Mouse (Mus musculus) liver, embryonic 11.5 days (tissue): ENCODE measurements at regions not wholly inside any gene's neighbourhood (a gene's known extent, or its start where the extent isn't known, plus 50 kb on each side); places are given as distances from the start of the nearest gene placed in this dataset.

ENCODE experiments used
- ATAC-seq: fragments of 200-750 bp; cut with Nextera tagmentation; replicated peaks from 2 replicates; pipeline ENCODE4 v1.8.0; 2017; ENCODE audit warnings: moderate number of reproducible peaks, mild to moderate bottlenecking, moderate TSS enrichment, moderate library complexity; ENCODE audit not compliant: low FRiP score
- DNase-seq: peaks from one replicate; pipeline ENCODE4 v3.0.0-alpha.2; 2017; ENCODE audit warnings: low spot score
- H3K27ac ChIP-seq: fragments of 300-500 bp; sonication (generic); 2 replicates; pipeline ENCODE4 v1.5.1; 2014; ENCODE audit warnings: mild to moderate bottlenecking, low read depth, low read length, control low read depth
- H3K27me3 ChIP-seq: fragments of 300-500 bp; sonication (generic); replicated peaks from 2 replicates; pipeline ENCODE4 v1.6.1; 2014; ENCODE audit warnings: low read length, mixed read lengths; ENCODE audit not compliant: control insufficient read depth, insufficient read depth
- H3K36me3 ChIP-seq: fragments of 300-500 bp; sonication (generic); 2 replicates; pipeline ENCODE4 v1.6.1; 2014; ENCODE audit warnings: mild to moderate bottlenecking, low read length, moderate library complexity, mixed read lengths; ENCODE audit not compliant: control insufficient read depth, insufficient read depth
- H3K4me1 ChIP-seq: fragments of 300-500 bp; sonication (generic); replicated peaks from 2 replicates; pipeline ENCODE4 v1.6.1; 2014; ENCODE audit warnings: low read length, mixed read lengths; ENCODE audit not compliant: control insufficient read depth, insufficient read depth
- H3K4me2 ChIP-seq: fragments of 300-500 bp; sonication (generic); 2 replicates; pipeline ENCODE4 v1.6.1; 2014; ENCODE audit warnings: mild to moderate bottlenecking, control low read depth, moderate library complexity
- H3K4me3 ChIP-seq: fragments of 300-500 bp; sonication (generic); 2 replicates; pipeline ENCODE4 v1.5.1; 2014; ENCODE audit warnings: low read depth, low read length, control low read depth
- H3K9ac ChIP-seq: fragments of 300-500 bp; sonication (generic); 2 replicates; pipeline ENCODE4 v1.6.1; 2014; ENCODE audit warnings: low read depth, low read length, control low read depth
- H3K9me3 ChIP-seq: fragments of 300-500 bp; sonication (generic); 2 replicates; pipeline ENCODE4 v1.6.1; 2016; ENCODE audit warnings: low read length, inconsistent platforms, mixed read lengths; ENCODE audit not compliant: control insufficient read depth
- WGBS: fragments of 180-500 bp; shearing (Covaris S2); extraction: QIAGEN DNeasy Blood & Tissue Kit; methylation state at CpG from one replicate; pipeline ENCODE4 v1.1.7; 2014; 5-methylcytosine and 5-hydroxymethylcytosine counted together

DNA sequence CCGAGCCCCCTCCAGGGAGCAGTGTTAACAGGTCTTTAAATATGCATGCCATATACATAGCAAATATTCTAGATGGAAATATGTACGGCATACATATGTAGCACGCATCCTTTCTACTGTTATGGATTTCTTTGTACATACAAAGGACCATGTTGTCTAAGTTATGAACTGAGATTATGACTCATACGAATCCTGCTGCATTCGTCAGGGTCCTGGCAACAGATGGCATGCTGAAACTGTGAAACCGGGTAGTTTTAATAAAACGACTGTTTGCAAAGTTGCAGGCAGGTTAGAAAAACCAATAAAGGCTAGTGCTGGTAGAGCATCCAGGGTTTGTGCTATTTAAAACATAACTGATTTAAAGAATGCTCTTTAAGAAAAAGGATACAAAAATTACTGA lies 88.8 kb upstream of the Tlk1 start:
- no peak overlapping the region for H3K9ac ChIP-seq
- H3K36me3 ChIP-seq = no peaks in the 10 kb centered on the region
- no peak overlapping the region for H3K4me2 ChIP-seq
- H3K27me3 ChIP-seq = no peaks in the 10 kb centered on the region
- DNase-seq = no peak
- H3K9me3 ChIP-seq = no peaks in the 10 kb centered on the region
- 87% methylated on average over 7 of the region's 7 CpGs for WGBS
- peaks cover 3% of the 10 kb centered on the region; the same call in 1 of the 2 replicates for H3K4me1 ChIP-seq
- H3K27ac ChIP-seq = no peak overlapping the region
- ATAC-seq = no peak
- no peak overlapping the region for H3K4me3 ChIP-seq

DNA sequence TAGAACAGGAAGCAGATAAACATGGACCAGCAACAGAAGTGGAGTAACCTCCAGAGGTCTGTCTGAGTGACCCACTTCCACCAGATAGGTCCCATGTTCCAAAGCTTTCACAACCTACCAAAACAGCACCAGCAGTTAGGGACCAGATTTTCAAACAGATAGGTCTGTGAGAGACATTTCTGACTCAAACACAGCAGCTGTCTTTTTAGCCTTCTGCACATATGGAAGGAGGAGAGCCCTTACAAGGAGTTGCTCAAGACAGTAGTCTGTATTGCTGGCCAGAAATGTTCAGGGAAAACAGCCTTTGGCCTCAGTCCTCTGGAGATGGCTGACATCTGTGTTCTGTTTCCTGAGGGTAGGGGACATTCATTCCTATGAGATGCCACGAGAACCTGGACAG lies 83.9 kb upstream of the Tlk1 start:
- H3K4me3 ChIP-seq = no peak overlapping the region
- WGBS = 70% methylated on average over 1 of the region's 1 CpGs
- DNase-seq (no peak), ATAC-seq (no peak)
- H3K27ac ChIP-seq = no peak overlapping the region
- H3K36me3 ChIP-seq = no peaks in the 10 kb centered on the region
- no peaks in the 10 kb centered on the region; the same call in 1 of the 2 replicates for H3K4me1 ChIP-seq
- H3K9ac ChIP-seq = no peak overlapping the region
- H3K9me3 ChIP-seq = no peaks in the 10 kb centered on the region
- no peaks in the 10 kb centered on the region; the same call in 1 of the 2 replicates for H3K27me3 ChIP-seq
- no peak overlapping the region for H3K4me2 ChIP-seq

DNA sequence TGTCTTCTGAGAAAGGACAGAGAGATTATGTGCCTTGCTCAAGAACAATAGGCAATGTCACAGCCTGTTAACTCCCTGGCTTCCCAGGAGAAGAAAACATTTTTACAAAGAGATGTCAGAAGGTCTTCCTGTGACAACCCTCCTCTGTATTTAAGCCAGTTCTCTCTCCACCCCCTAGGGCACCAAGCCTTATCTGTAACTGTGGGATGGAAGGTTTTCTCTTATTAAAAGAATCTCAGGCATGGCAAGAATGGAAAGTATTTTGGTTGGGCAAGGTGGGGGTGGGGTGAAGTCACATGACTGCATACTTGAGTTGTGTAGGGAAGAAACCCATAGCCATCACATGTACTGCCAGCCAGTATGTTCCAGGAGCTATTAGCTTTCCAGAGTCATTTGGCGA lies 83.1 kb upstream of the Tlk1 start:
- Histone ChIP-seq H3K36me3 (no peaks in the 10 kb centered on the region), H3K27ac (no peak overlapping the region), H3K9ac (no peak overlapping the region), H3K4me1 (no peaks in the 10 kb centered on the region; the same call in 1 of the 2 replicates), H3K4me2 (no peak overlapping the region), H3K4me3 (no peak overlapping the region), H3K27me3 (no peaks in the 10 kb centered on the region; the same call in 1 of the 2 replicates), H3K9me3 (no peaks in the 10 kb centered on the region)
- WGBS = 97% methylated on average over 1 of the region's 1 CpGs
- ATAC-seq = no peak
- DNase-seq = no peak

DNA sequence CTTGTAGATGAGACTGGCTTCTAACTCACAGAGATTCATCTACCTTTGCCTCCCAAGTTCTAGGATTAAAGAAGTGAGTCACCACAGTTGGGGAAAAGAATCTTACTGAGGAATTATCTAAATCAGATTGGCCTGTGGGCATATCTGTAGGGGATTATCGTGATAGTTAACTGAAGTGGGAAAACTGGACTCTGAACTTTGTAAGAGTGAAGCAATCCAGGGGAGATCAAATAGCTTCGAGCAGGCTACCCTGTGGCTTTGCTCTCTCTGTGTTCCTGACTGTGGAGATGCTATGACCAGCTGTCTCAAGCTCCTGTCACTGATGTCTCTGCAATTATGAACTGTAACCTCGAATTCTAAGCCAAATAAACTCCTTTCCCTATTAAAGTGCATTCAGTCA lies 80.7 kb upstream of the Tlk1 start:
- Histone ChIP-seq H3K27ac (no peak overlapping the region), H3K4me1 (peaks cover 2% of the 10 kb centered on the region; the same call in 1 of the 2 replicates), H3K9ac (no peak overlapping the region), H3K4me3 (no peak overlapping the region), H3K9me3 (no peaks in the 10 kb centered on the region), H3K27me3 (no peaks in the 10 kb centered on the region; the same call in 1 of the 2 replicates), H3K36me3 (no peaks in the 10 kb centered on the region), H3K4me2 (no peak overlapping the region)
- DNase-seq = no peak
- WGBS = 49% methylated on average over 3 of the region's 3 CpGs
- ATAC-seq = no peak

DNA sequence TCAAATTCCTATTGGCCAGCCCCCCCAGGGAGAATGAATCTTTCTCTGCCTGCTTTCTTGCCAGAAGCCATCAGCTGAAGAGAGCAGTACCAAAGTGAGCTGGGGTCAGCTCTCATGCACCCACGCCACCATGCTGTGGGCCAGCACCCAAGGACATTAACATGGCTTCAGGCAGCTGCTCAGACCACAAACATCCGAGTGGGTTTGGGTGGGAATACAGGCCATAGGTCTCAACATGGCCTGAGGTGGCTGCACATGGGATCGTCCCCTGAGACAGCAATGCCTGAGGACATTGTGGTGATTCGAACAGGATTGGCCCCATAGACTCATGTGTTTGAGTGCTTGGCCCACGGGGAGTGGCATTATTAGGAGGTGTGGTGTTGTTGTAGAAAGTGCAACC lies 78.9 kb upstream of the Tlk1 start:
- no peak overlapping the region for H3K27ac ChIP-seq
- no peak overlapping the region for H3K4me3 ChIP-seq
- H3K9ac ChIP-seq = no peak overlapping the region
- H3K4me2 ChIP-seq = no peak overlapping the region
- peaks cover 2% of the 10 kb centered on the region; the same call in 1 of the 2 replicates for H3K4me1 ChIP-seq
- WGBS = 82% methylated on average over 5 of the region's 5 CpGs
- ATAC-seq = no peak
- H3K9me3 ChIP-seq = no peaks in the 10 kb centered on the region
- DNase-seq = no peak
- no peaks in the 10 kb centered on the region; the same call in 1 of the 2 replicates for H3K27me3 ChIP-seq
- H3K36me3 ChIP-seq = no peaks in the 10 kb centered on the region

DNA sequence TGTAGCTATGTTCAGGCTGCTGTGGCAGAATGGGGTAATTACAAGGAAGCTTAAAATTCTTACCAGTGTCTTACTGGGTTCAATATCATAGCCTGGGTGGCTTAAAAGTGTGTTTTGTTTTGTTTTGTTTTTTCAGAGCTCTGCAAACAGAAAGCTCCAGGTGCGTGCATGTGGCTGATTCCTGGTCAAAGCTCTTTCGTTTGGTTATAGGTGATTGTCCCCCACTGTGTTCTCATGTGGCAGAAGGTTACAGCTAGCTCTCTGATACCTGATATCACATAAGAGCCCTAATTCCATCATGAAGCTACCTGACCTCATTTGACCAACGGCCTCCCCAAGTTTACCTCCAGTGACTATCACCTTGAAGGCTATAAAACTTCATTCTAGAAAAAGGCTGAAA lies 76.7 kb upstream of the Tlk1 start:
- H3K36me3 ChIP-seq = no peaks in the 10 kb centered on the region
- H3K4me1 ChIP-seq = 0 out of 2 replicates have a peak, but pooled peaks cover 2% of the 10 kb centered on the region
- H3K27me3 ChIP-seq = no peaks in the 10 kb centered on the region; the same call in 1 of the 2 replicates
- DNase-seq = no peak
- no peak overlapping the region for H3K4me2 ChIP-seq
- ATAC-seq = no peak
- H3K9me3 ChIP-seq = no peaks in the 10 kb centered on the region
- 75% methylated on average over 3 of the region's 3 CpGs for WGBS
- no peak overlapping the region for H3K4me3 ChIP-seq
- no peak overlapping the region for H3K9ac ChIP-seq
- no peak overlapping the region for H3K27ac ChIP-seq

DNA sequence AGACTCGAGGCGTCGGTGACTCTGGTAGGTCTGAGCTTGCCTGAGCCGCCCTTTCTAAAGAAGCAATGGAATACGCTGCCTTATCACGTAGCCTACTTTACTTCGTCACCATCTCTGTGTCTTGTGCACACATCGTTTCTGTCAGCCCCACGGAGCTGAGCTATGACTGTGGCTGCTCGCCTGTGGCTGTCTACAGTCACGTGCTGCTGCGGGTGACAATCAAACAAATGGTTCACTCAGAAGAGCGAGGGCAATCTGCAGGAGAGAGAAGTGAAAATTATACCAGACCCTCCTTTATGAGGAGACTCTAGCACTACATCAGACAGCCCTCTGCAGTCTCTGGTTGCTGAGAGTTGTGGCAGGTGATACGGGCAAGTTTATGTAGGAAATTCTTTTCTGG lies 76.0 kb upstream of the Tlk1 start:
- Histone ChIP-seq H3K36me3 (no peaks in the 10 kb centered on the region), H3K4me1 (0 out of 2 replicates have a peak, but pooled peaks cover 2% of the 10 kb centered on the region), H3K27ac (no peak overlapping the region), H3K4me2 (peak overlapping the region; percentile 29; the same call in 1 of the 2 replicates), H3K27me3 (no peaks in the 10 kb centered on the region; the same call in 1 of the 2 replicates), H3K9ac (no peak overlapping the region), H3K4me3 (no peak overlapping the region), H3K9me3 (no peaks in the 10 kb centered on the region)
- no peak for DNase-seq
- no peak for ATAC-seq
- 59% methylated on average over 14 of the region's 14 CpGs for WGBS

DNA sequence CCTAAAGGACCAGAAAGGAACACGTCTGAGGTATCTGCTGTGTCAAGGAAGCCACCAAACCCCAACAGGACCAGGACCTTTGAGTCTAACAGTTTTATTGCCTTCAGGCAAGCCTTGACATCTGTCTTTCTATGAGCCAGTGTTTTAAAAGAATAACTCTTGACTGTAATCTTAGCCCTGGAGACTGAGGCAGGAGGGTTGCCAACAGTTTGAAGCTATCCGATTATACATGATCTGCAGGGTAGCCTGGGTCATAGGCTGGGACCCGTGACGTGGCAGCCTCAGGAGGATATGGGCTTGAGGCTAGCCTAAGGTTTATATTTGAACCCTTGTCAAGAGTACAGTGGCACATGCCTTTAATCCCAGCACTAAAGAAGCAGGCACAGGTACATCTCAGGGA lies 73.5 kb upstream of the Tlk1 start:
- H3K4me3 ChIP-seq = no peak overlapping the region
- no peak overlapping the region for H3K9ac ChIP-seq
- no peaks in the 10 kb centered on the region for H3K36me3 ChIP-seq
- H3K4me1 ChIP-seq = 0 out of 2 replicates have a peak, but pooled peaks cover 2% of the 10 kb centered on the region
- ATAC-seq (no peak), DNase-seq (no peak)
- H3K4me2 ChIP-seq = no peak overlapping the region
- WGBS = 89% methylated on average over 4 of the region's 4 CpGs
- H3K27ac ChIP-seq = no peak overlapping the region
- no peaks in the 10 kb centered on the region for H3K9me3 ChIP-seq
- H3K27me3 ChIP-seq = no peaks in the 10 kb centered on the region

DNA sequence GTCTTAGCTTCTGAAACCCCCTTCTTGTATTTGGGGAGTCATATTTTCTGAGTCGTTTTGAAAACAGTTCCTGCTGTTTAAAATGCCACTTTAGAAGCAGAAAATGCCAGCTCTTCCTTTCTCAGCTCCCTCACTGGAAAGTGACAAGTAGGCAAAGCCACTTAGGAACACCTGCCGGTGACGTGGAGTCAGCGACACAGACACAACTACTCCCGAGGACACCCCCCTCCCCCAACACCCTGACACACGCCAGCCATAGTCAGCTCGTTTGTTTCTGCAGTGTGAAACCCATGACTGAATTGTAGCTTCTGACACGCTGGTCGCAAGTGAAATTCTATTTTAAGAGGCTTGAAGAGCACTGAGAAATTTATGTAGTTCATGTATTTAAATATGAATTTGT lies 72.9 kb upstream of the Tlk1 start:
- H3K4me3 ChIP-seq = no peak overlapping the region
- 0 out of 2 replicates have a peak, but pooled peaks cover 2% of the 10 kb centered on the region for H3K4me1 ChIP-seq
- no peak for DNase-seq
- no peak overlapping the region for H3K9ac ChIP-seq
- no peak overlapping the region for H3K27ac ChIP-seq
- ATAC-seq = no peak
- H3K9me3 ChIP-seq = no peaks in the 10 kb centered on the region
- H3K27me3 ChIP-seq = no peaks in the 10 kb centered on the region
- H3K36me3 ChIP-seq = no peaks in the 10 kb centered on the region
- WGBS = 71% methylated on average over 9 of the region's 9 CpGs
- no peak overlapping the region for H3K4me2 ChIP-seq
